Mouse (Mus musculus): ENCODE data around the gene Kmt2e. TPM values are rescaled to one million over a fixed set of nuclear protein-coding genes. Genes with fewer than 3 reads are reported as not detected.

Kmt2e gene
- polyA plus RNA-seq, 2 experiments: 8.0 to 24.7 TPM

DNA sequence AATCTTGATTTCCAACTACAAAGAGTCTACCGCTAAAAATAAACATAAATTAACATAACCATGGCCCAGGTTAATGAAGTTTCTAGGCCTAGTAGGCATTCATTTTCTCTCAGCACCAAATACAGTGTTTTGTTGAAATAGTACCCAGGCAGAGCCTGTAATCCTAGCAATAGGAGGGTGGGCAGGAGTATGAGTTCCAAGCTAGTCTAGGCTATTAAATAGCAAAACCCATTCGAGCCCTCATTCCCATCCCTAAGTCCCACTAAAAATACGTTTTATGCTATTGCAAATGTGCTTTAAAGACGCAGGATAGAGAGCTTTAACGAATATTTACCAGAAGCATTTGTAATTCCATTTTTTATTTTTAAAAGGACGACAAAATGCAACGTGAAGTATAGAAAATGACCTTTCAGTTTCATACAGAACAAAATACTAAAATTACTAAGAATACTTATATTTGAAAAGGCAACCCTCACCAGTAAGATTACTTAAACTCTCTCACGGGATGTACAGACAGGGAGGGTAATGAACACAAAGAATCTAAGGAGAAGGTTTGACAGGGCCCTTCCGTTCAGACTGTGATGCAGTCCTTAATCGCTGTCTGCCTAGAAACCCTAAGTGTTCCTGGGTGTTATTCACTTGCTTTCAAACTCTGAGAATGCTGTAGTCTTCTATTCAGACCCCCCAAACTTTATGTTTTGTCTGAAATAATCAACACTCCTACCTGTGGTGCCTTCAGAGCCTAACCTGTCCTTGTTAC is 2.1 kb upstream of the Kmt2e start:
- H3K27me3 ChIP-seq (ENCODE audit: control insufficient read depth, insufficient read depth, low read length): no peaks in the 10 kb centered on the region
- H3K4me3 ChIP-seq (ENCODE audit: insufficient read depth in 1 of 2, low read depth in 2 of 2, low read length in 2 of 2): peak overlapping the region; percentile 72 to 85
- DNase-seq (ENCODE audit: low read depth in 3 of 3, low spot score in 3 of 3) (no peak), ATAC-seq (ENCODE audit: insufficient read depth) (no peak)
- no peak for TF ChIP-seq EP300 (IDR thresholded peaks at IDR 0.05; ENCODE audit: low read depth)
- TF ChIP-seq CTCF (IDR thresholded peaks at IDR 0.05; ENCODE audit: low read depth): no peak
- 3% methylated on average over 10 of the region's 10 CpGs for WGBS (ENCODE audit: insufficient replicate concordance)
- peaks cover 15 to 32% of the 10 kb centered on the region in 2 experiments for H3K4me1 ChIP-seq (replicated peaks; ENCODE audit: control insufficient read depth in 2 of 2, insufficient read depth in 2 of 2, low read length in 1 of 2)
- H3K9ac ChIP-seq (replicated peaks): peak overlapping the region; percentile 95
- peak overlapping the region; percentile 82 for H3K4me2 ChIP-seq (ENCODE audit: low read depth)
- H3K36me3 ChIP-seq (replicated peaks; ENCODE audit: control insufficient read depth, insufficient read depth, low read depth): peaks cover 4% of the 10 kb centered on the region
- no peaks in the 10 kb centered on the region for H3K9me3 ChIP-seq (ENCODE audit: control insufficient read depth, low read length)
- peak overlapping the region; percentile 92 for H3K27ac ChIP-seq

DNA sequence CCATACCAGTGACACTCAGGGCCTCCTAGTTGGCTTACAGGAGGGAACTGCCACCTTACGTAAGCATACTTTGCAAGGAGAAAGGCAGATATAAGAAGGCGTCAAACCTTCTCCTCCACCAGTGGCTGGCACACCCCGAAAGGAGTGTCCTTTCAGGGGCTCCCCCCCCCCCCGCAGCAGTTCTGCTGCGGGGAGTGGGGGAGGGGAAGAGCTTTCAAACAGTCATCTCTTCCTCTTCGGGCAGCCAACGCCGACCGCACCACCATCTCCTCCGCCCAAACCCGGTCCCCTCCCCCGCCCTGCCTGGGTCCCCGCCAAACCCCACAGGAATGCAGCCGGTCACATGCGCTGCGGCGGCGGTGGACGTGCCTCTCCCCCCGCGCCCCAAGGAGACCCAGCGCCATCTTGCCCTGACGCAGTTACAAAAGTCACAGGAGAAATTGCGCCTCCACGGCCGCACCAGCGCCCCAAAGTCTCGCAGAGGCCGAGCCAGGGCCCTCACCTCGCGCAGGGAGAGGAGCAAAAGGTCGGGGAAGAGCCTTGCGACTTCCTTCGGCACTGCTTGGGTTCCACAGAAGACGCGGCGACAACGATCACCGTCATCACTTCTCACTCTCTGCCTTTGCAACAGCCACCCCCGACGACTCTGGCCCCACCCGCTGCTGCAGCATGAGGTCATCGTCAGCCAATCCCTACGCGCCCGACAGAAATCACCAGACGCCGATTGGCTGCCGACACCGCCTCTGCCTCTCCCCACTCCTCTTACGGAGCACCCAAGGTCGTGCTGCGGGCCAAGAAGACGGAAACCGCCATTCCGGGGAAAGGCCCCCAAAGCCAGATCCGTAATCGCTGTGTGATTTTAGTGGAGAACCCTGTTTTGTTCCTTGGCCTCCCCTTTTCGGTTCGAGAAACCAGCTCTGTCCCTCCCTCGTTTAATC is 1.3 kb upstream of the Kmt2e start:
- Histone ChIP-seq H3K4me2 (ENCODE audit: low read depth) (peak overlapping the region; percentile 91), H3K27ac (peak overlapping the region; percentile 92), H3K9me3 (ENCODE audit: control insufficient read depth, low read length) (no peaks in the 10 kb centered on the region), H3K36me3 (replicated peaks; ENCODE audit: control insufficient read depth, insufficient read depth, low read depth) (no peaks in the 10 kb centered on the region; the same call in 1 of the 2 replicates), H3K9ac (replicated peaks) (peak overlapping the region; percentile 95), H3K4me3 (ENCODE audit: insufficient read depth in 1 of 2, low read depth in 2 of 2, low read length in 2 of 2) (peak overlapping the region; percentile 85 to 100), H3K4me1 (replicated peaks; ENCODE audit: control insufficient read depth in 2 of 2, insufficient read depth in 2 of 2, low read length in 1 of 2) (peaks cover 10 to 24% of the 10 kb centered on the region in 2 experiments), H3K27me3 (ENCODE audit: control insufficient read depth, insufficient read depth, low read length) (no peaks in the 10 kb centered on the region)
- ATAC-seq (ENCODE audit: insufficient read depth) (peak; percentile 85), DNase-seq (ENCODE audit: low read depth in 3 of 3, low spot score in 3 of 3) (peak; percentile 96)
- TF ChIP-seq EP300 (IDR thresholded peaks at IDR 0.05; ENCODE audit: low read depth) (peak; percentile 1), CTCF (IDR thresholded peaks at IDR 0.05; ENCODE audit: low read depth) (no peak)
- WGBS (ENCODE audit: insufficient replicate concordance): under 1% methylated on average over 61 of the region's 61 CpGs

DNA sequence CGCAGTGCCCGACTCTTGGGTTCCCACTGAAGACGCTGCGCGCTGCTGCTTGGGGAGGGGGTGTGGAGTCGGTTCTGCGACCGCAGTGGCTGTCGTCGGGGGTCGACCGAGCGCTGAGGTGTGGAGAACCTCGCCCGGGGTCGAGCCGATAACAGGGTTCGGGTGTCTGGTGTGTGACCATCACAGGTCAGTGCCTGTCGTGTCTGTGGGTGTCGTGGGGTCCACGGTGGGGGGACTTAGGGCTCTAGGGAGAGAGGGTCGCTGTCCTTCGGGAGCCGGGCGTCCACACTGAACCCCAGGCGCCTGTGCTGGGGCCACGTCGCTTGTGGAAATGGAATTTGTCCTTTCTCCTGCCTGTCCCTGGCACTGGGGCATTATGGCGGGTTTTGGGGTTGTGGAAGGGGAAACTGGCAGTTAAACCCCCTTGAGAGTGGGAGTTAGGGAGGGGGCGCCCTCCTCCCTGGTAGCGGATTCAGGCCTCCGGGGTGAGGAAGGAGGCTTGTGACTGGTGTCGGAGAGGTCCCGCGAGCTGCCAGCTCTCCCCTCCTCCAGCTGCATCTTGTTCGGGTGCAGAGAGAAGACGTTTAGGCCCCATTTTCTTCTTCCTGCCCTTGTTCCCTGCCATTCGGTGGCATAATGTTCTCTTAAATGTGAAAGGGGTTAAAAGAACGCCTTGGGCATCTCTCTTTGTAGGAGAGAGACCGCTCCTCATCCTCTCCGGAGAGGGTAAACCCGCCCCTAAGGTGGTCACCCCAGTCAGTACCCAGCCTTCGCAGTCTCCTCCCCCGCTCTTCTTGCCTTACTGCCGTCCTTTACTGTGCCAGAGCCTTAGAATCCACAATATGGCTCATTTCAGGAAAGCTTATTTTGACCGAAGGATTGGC is 599 bp downstream of the Kmt2e start:
- WGBS (ENCODE audit: insufficient replicate concordance): under 1% methylated on average over 46 of the region's 46 CpGs
- Histone ChIP-seq H3K4me2 (ENCODE audit: low read depth) (peak overlapping the region; percentile 91), H3K36me3 (replicated peaks; ENCODE audit: control insufficient read depth, insufficient read depth, low read depth) (no peaks in the 10 kb centered on the region), H3K9me3 (ENCODE audit: control insufficient read depth, low read length) (no peaks in the 10 kb centered on the region), H3K4me3 (ENCODE audit: insufficient read depth in 1 of 2, low read depth in 2 of 2, low read length in 2 of 2) (peak overlapping the region; percentile 85 to 100), H3K9ac (replicated peaks) (peak overlapping the region; percentile 95), H3K27ac (peak overlapping the region; percentile 92), H3K4me1 (replicated peaks; ENCODE audit: control insufficient read depth in 2 of 2, insufficient read depth in 2 of 2, low read length in 1 of 2) (peaks cover 5 to 15% of the 10 kb centered on the region in 2 experiments), H3K27me3 (ENCODE audit: control insufficient read depth, insufficient read depth, low read length) (no peaks in the 10 kb centered on the region)
- no peak for TF ChIP-seq EP300 (IDR thresholded peaks at IDR 0.05; ENCODE audit: low read depth)
- TF ChIP-seq CTCF (IDR thresholded peaks at IDR 0.05; ENCODE audit: low read depth): 0 out of 2 replicates have a peak, but pooled peaks have one; percentile 2
- DNase-seq (ENCODE audit: low read depth in 3 of 3, low spot score in 3 of 3): peak in 1 of 3 experiments; percentile 49
- no peak for ATAC-seq (ENCODE audit: insufficient read depth)

DNA sequence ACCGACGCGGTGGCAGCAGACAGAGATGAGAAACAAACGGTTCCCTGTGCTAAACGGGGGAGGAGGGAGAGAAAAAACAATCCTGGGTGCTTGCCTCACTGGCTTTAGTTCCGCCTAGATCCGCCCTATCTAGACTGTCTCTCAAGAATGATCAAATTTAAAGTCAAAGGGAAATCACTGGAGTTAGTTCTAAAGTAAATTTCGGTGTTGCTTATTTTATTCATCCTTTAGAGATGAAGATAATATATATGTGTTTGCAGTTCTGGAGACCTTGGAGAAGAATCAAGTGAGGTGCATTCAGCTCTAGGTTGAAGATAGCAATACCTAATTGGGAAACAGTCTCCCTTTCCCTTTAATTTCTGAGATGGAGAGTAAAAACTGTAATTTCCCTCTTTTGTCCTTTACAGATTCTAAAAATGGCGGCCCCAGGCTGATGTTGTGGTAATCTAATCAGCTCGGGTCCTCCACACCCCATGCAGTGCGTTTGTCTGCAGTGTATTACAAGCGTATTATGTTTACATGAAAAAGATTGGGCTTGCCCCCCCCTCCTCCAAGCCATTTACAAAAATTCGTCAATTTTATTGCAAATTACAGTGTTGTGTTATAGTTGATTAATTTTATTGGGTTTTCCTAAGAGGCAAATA is 1.4 kb downstream of the Kmt2e start:
- H3K9me3 ChIP-seq (ENCODE audit: control insufficient read depth, low read length): no peaks in the 10 kb centered on the region
- WGBS (ENCODE audit: insufficient replicate concordance): 1% methylated on average over 13 of the region's 13 CpGs
- H3K4me3 ChIP-seq (ENCODE audit: insufficient read depth in 1 of 2, low read depth in 2 of 2, low read length in 2 of 2): peak overlapping the region; percentile 85 to 100
- H3K9ac ChIP-seq (replicated peaks): peak overlapping the region; percentile 95
- TF ChIP-seq CTCF (IDR thresholded peaks at IDR 0.05; ENCODE audit: low read depth) (no peak), EP300 (IDR thresholded peaks at IDR 0.05; ENCODE audit: low read depth) (no peak)
- no peaks in the 10 kb centered on the region for H3K27me3 ChIP-seq (ENCODE audit: control insufficient read depth, insufficient read depth, low read length)
- H3K4me2 ChIP-seq (ENCODE audit: low read depth): peak overlapping the region; percentile 91
- DNase-seq (ENCODE audit: low read depth in 3 of 3, low spot score in 3 of 3): peak; percentile 53 to 60 (median 59)
- peaks cover 6 to 10% of the 10 kb centered on the region in 2 experiments for H3K4me1 ChIP-seq (replicated peaks; ENCODE audit: control insufficient read depth in 2 of 2, insufficient read depth in 2 of 2, low read length in 1 of 2)
- H3K27ac ChIP-seq: peak overlapping the region; percentile 92
- no peaks in the 10 kb centered on the region for H3K36me3 ChIP-seq (replicated peaks; ENCODE audit: control insufficient read depth, insufficient read depth, low read depth)
- ATAC-seq (ENCODE audit: insufficient read depth): no peak
